Mouse (Mus musculus) heart, adult 18-20 months (tissue): ENCODE results near the gene Rai1. TPM values are rescaled to one million over a fixed set of nuclear protein-coding genes. Genes with fewer than 3 reads are reported as not detected.
A peak's percentile ranks its signal among the peaks of the same experiment; 100 is the strongest.

ENCODE experiments used
- DNase-seq, 2 experiments: peaks; one replicate each; pipeline ENCODE4 v3.0.0; 2021 to 2022; ENCODE audit warnings: mixed read lengths in 1 of 2
- microRNA-seq, 2 experiments: library from miRNA; unstranded; fragments of <30 nt; microRNA quantifications; one replicate each; pipeline ENCODE4 v1.2.0; 2022
- total RNA-seq, 2 experiments: library from RNA; stranded (reverse); gene quantifications; 2 replicates each; pipeline ENCODE4 v1.2.3; 2021

The Rai1 gene
- total RNA-seq, 2 experiments from 2014 or later: 18.0 to 23.0 TPM

DNA sequence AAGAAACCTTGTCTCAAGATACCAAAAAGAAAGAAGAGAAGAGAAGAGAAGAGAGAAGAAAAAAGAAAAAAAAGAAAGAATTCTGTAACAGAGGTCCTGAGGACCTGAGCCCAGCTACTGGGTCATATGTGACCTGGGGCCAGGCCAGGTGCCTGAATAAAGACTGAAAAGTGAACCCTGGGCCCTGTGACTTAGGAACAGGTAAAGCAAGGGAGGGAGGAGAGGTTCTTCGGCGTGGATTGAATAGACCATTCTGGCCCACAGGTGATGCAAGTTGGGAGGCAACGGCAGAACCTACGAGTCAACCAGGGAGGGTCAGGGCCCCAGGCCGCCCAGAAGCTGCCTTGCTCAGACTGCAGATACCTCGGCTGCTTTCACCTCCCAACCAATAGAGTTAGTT, 116.6 kb downstream of the Rai1 start:
- DNase-seq: no peak

DNA sequence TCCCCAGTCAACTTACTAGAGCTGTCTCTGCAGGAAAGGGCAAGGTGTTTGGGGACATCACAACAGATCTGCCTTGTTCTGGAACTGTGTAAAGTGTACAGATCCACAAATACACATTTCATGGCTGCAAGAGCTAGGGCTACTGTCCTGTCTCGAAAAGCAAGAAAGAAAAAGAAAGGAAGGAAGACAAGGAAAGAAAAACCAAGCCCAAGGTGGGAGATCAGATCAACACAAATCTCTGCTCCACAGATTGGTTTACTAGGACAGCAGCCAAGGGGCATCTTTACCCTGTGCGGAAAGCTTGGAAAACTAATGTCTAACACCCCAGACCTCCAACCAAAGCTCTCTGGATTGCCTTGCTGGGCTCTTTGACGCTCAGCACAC, 117.3 kb downstream of the Rai1 start:
- DNase-seq: no peak

DNA sequence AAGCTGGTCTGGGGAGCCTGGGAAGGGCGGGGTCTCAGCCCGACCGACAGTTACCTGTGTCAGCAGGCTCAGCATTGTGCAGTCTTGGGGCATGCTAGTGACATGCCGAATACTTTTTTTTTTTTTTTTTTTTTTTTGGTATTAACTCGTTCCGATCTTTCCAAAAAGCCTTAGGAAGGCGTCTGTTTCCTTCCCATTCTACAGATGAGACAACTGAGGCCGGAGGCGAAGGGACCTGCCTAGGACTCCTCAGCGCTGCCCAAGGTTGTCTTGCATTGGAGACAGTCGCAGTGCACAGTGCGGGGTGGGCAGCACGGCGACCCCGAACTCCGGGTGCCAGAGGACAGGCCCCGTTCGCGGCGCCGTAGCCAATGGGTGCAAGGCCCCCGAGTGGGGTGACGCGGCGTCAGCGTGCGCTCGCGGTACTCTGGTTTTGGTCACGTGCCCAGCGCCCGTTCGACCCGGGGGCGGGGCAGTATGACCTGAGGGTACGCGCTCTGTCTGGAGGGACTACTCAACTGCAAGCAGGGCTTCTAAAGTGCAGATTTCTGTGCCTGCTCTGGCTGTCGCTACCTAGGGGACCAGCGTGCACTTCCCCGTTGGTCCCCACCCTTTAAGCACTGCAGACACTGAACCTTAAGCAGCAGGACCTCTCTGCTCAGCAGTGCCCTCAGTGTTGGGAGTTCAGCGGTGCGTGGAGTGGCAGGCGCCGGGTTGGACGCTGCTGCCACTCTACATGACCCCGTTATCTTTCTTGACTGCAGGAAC, 117.8 kb downstream of the Rai1 start, which contains the start of gene Srebf1:
Srebf1 (minus strand) TSS at position 113 of the 768 bp plus-strand sequence.
- DNase-seq: peak; percentile 86 to 87

DNA sequence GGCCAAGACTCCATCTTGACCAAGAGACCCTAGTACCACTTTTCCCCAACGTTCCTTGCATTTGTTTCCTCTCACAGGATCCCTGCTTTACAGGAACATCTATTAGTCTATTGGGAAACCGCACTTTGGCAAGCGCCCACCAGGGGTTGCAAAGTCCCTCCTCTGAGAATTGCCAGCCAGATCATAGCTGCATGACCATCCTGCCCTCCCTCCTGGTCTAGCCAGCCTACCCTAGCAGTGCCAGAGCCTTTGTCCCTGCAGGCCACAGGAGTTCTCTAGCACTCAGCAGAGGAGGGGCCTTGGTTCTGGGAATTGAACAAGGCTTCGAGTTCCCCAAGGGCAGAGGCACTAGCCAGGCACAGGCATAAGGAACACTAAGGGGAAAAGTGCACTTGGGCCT, 119.9 kb downstream of the Rai1 start:
- DNase-seq: no peak

DNA sequence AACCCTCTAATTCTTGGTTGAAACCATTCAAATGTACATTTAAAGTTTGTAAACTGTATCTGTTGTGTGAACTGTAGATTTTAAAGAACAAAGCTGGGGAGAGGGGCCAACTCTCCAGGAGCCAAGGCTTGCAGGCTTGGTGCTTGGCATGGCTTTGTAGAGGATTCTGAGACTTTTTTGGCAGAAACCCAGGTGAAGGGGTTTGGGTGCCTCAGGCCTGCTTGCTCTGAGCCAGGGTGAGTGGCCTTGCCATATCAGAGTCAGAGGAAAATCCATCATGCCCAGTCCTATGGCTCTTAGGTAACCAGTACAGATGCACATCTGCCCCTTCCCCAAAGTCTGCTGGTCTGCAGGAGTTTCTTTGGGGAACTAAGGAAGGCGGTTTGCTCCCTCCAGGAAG, 121.1 kb downstream of the Rai1 start:
- DNase-seq: no peak

DNA sequence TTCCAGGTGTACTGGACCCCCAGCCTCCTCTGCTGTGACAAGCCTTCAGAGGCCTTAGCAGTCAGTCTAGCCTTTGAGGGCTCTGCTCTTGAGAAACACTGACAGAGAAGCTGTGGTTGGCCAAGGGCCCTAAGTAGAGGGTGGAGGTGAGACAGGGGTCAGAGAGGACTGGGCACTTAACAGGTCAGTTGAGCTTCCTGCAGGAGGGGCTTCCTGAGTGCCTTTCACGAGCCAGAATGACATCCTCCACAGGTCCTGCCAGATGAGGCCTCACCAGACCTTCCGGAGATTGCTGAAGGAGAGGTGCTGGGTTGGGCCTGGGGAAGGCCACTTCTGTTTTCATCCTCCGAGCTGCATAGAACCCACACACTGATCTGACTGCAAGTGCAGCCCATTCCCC, 123.7 kb downstream of the Rai1 start:
- DNase-seq: no peak

DNA sequence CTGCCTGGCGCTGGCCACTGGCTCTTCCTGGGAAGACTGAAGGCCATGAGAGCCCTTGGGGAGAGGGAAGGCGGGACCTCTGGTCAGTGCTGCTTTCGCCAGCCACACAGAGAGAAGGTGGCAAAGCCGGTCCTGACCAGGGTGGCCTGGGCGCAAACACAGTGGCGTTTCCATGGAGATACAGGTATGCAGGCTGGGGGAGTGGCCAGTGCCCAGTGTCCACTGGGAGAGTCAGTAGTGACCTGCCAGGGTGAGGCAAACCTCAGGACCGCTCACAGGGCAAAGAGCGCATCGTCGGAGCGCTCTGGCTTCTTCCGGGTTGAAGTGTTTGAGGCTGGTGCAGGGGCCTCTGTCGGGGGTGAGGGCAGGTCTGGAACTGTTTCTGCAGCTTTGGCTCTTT, 125.0 kb downstream of the Rai1 start:
- no peak for DNase-seq

DNA sequence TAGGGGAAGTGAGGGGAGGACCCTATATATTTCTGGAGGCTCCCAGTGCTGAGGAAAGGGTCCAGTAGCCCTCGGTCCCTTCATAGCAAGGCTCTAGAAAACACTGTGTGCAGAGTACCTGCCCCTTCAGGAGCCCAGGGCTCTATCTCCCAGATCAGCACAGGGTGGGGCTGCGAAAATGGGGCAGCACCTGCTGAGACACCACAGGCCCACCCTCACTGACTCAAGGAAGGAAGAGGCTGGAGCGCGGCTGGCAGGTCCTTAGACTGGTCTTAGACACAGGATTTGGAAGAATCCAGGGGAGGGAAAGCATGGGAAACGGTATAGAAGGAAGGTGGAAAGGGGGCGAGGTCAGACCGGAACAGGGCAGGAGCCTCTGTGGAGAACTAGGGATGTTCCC, 125.7 kb downstream of the Rai1 start:
- no peak for DNase-seq

DNA sequence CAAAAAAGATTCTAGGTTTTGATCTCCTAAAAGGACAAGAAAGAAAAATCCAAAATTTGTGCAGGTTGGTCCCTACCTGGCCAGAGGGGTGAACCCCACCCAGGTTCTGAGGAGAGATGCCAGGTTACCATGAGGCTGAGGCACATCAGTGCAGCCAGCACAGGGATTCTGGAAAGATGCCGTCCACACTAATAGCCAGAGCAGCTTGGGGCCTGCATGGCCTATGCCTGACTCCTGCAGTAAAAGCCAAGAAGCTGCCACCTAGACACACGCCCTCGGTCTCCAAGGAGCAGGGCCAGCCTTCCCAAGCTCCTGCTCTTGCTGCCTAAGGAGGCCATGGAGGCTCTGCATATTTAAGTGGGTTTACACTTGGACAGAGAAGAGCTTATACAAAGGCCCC, 126.5 kb downstream of the Rai1 start:
- DNase-seq: no peak

DNA sequence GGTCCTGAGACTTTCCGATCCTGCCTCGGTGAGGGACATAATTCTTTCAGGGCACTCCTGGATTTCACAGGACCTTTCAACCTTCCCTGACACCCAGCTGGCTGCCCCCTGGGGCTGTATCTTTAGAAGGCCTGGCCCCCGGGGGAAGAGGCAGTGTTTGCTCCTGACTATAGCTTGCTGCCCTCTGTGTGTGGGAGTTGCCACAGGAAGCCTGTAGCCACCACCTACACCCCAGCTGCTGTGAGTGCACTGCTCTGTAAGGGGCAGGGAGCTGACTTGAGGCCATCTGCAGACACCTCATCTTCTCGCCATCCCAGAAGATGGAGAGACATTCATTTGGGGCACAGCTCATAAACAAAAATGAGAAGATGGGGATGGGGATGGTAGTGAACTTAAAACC, 127.1 kb downstream of the Rai1 start:
- no peak for DNase-seq

DNA sequence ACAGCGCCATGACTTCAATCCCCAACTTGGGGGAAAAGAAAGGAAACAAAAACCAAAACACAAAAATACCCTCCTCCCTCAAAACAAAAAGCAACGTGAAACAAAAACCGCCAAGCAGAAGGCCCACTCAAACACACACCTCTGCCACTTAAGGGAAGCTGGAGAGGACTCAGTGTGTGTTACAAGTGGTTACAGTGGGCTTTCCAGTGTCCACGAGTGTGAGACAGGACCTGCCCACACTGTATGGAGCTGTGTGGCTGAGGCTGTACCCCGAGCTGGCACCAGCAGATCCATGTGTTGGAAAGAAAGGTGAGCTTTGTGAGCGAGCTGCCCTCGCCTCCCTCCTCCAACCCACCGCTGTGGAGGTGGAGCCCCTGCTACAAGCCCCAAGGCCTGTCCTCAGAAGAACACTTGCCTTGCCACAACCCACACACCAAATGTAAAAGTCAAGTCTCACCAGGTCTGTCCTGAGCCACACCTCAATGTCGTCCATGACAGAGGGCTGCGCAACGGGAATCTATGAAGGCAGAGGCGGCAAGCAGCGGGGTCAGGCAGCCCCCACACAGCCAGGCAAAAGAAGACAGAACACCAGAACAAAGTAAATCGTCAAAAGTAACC, 127.7 kb downstream of the Rai1 start:
- DNase-seq: no peak

DNA sequence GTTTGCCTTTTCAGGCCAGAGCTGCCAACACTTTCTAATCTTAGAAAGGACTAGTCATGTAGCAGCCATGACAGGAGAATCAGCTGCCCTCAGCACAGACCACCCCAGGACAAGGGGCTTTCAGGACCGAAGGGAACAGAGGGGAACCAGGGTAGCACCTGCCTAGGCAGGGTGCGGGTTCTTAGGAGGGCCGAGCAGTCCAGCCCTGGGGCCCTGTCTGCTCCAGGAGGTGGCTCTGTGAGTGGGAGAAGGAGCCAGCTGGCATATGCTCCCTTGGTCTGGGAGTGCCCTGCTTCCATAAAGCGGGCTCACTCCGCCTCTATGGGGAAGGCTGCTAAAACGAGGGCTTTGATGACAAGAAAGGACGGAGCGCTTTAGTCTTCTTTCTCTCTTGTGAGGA, 128.4 kb downstream of the Rai1 start:
- DNase-seq: peak; percentile 59

DNA sequence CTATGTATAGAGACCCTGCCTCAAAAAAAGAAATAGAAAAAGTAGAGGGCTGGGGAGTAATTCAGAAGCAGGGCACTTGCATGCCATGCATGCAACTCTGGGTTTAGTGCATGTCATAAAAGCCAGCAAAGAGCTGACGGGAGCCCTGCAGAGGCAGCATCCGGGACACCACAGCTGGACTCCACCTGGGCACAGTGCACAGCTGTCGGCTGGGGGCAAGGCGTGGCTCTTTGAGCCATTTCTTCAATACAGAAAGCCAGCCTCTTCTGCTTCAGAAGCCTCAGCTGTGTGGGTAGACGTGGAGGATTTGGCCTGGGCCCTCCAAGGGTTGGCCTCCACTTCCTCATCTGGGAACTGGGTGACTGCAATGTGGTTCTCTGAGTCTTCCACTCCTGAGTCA, 130.5 kb downstream of the Rai1 start:
- no peak for DNase-seq

DNA sequence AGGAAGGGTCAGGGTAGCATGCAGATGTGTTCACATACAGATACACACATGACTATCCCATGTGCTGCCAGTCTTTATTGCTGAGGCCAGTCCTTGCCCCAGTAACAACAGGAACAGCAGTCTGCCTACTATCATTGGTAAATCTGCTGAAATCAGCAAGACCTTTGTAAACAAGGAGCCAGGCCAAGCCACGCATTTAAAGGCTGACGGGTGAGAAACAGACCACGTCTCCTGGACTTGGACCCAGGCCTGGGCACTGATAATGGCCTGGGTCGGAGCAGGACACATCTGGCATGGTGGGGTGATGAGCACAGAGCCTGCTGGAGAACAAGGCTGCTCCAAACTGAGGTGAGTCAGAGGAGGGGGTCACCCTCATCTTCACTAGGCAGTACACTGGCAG, 135.7 kb downstream of the Rai1 start:
- no peak for DNase-seq

DNA sequence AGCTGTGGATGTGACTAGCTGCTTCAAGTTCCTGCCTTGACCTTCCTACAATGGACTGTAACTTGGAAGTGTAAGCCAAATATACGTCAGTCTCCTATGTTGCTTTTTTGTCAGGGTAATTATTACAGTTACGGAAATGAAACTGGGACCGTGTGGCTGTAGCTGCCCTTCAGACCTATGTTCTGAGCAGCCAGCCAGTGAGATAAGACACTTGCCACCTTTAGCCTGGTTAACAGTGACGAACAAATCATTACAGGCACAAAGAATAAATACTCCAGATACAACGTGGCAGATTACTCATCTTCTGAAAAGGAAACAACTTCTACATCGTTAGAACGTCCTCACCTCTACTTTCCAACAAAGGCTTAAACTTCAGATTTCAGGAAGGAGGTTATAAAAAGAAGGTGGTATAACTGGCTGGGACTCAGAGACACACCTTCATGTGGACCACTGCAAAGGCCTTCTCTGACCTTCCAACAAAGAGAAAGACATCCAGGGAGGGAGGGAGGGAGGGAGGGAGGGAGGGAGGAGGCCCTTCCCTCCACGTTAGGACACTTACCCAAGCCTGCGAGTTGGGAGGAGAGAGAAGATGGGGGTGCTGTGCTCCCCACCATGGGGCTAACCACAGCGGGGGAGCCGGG, 139.8 kb downstream of the Rai1 start:
- DNase-seq: peak in 1 of 2 experiments; percentile 47

DNA sequence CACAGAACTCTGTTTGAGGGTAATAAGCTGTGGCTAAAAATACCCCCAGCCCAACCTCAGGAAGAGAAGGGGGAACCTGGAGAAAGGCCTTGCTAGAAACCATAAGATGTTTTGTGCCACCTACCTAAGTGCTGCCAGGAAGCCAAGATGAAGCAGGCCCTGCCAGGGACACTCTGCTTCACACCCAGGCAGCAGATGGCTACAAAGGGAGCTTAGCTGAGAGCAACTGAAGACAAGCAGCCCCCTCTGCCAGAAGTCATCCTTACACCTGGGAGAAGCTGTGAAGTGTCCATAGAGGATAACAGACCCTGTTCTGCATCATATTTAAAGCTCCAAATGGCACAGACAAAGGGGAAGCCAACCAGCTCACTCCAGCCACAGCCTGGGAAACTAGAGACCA, 141.3 kb downstream of the Rai1 start:
- no peak for DNase-seq

DNA sequence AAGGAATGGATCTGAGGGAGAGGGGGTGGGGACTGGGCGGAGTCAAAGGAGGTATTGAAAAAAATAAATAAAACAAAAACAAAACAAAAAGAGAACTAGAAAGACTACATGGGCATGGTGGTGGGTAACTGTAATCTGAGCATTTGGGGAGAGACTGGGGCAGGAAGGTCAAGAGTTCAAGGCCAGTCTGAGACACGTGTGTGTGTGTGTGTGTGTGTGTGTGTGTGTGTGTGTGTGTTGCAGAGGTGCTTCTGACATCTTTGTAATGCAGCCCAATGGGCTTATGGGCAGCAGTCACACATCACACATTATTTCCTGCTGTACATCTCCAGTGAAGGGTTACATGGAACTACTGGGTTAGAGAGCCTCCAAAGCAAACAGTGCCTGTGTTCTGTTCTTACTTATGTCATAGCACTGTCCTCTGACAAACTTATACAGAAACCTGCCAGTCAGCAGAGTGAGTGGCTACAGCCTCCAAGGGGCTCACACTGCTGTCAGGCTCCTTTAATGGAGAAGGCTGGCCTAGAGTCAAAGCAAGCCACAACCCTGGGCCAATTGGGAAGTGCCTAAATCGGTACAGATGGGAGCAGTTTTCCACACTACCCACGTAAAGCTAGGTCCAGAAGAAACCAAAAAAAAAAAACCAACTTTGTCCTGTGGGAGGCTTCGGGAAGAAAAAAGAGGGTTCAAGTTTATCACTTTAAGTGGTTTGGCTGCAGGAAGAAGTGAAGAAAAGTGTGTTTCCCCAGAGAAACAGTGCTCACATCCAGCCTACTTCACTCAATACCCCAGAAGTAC, 143.1 kb downstream of the Rai1 start:
- no peak for DNase-seq

Small RNA genes within 50 kb of the gene (microRNA-seq; reads per million reads assigned to microRNA genes)
- 0 to 0.81 reads per million in 2 experiments for gene Mir6921
- gene Mir6922: 0.54 to 0.76 reads per million in 2 experiments

Other genes with a start within 250 kb of the Rai1 start
- gene Med9, start 156.8 kb upstream of the Rai1 start, total RNA-seq: 10 to 100 TPM; 26.8 to 27.0 TPM
- 10 to 100 TPM in 1 of 2 experiments, 1 to 10 TPM in 1; 4.5 to 10.9 TPM for gene Rasd1, start 140.1 kb upstream of the Rai1 start, total RNA-seq
- gene Pemt, start 58.5 kb upstream of the Rai1 start, total RNA-seq: 1 to 10 TPM; 1.6 to 3.3 TPM
- 10 to 100 TPM; 25.7 to 36.6 TPM for gene Srebf1, start 117.6 kb downstream of the Rai1 start, total RNA-seq
- 100 to 1,000 TPM; 107 to 116 TPM for gene Tom1l2, start 247.9 kb downstream of the Rai1 start, total RNA-seq
- 1 to 10 TPM; 3.3 TPM for gene Drc3, start 248.3 kb downstream of the Rai1 start, total RNA-seq